Mouse (Mus musculus) erythroblast, embryonic 14.5 days (primary cell): ENCODE data around the gene Ddx23. TPM values are rescaled to one million over a fixed set of nuclear protein-coding genes. Genes with fewer than 3 reads are reported as not detected.

Source experiments
- H3K27me3 ChIP-seq: 2 replicates; pipeline ENCODE4 v1.6.1; 2012; ENCODE audit warnings: inconsistent platforms; ENCODE audit not compliant: control insufficient read depth
- H3K36me3 ChIP-seq: 2 replicates; pipeline ENCODE4 v1.6.1; 2012; ENCODE audit warnings: mild to moderate bottlenecking, inconsistent platforms; ENCODE audit not compliant: control insufficient read depth
- H3K4me1 ChIP-seq: 2 replicates; pipeline ENCODE4 v1.6.1; 2012; ENCODE audit warnings: inconsistent platforms; ENCODE audit not compliant: control insufficient read depth
- H3K4me3 ChIP-seq: replicated peaks from 2 replicates; pipeline ENCODE3; 2012; ENCODE audit warnings: moderate library complexity, mild to moderate bottlenecking, inconsistent platforms
- H3K9me3 ChIP-seq: 2 replicates; pipeline ENCODE4 v1.6.1; 2012; ENCODE audit warnings: low read length, inconsistent platforms, mixed read lengths; ENCODE audit not compliant: control insufficient read depth
- GATA1 ChIP-seq: IDR thresholded peaks from 2 replicates; pipeline ENCODE4 v1.6.1; 2012; ENCODE audit warnings: low read length, inconsistent platforms, mixed read lengths
- TAL1 ChIP-seq: IDR thresholded peaks from 3 replicates; pipeline ENCODE4 v1.6.1; 2012; ENCODE audit warnings: low read length, inconsistent platforms, mixed read lengths
- polyA plus RNA-seq: library from polyadenylated mRNA; stranded (reverse); fragments of >175 nt; gene quantifications from 2 replicates; pipeline ENCODE4 v1.2.3, GENCODE M21; 2012

The Ddx23 gene
- polyA plus RNA-seq, 1 experiment: 7.9 TPM

DNA sequence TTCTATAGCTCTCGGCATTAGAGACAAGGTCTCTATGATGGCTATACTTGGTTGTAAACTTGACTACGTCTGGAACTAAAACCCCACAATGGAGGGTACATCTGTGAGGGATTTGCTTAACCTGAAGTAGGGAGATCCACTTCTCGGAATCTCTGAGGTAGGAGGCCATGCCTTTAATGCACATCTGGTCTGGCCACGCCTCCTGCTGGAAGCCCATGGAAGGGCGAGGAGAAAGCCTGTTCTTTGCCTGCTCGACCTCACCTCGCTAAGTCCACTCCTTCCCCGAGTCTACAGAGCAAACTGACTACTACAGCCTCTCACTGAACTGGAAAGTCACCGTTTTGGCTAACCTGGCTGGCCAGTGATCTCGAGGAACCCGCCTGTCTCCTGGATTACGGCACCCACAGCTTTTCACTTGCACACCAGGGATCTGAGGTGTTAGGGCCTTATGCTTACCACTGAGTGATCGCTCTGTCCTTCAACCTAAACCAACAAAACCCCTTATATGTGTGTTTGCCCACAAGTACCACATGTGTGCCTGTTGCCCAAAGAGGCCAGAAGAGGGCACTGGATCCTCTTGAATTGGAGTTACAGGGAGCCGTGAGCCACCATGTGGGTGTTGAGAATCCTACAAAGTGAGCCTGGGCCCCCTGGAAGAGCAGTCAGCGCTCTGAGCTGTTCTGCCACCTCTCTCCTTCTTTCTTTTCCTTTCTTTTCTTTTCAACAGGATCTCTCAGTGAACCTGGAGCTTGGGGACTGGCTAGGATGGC, 5.5 kb downstream of the Ddx23 start:
- H3K27me3 ChIP-seq: no peaks in the 10 kb centered on the region; the same call in 1 of the 2 replicates
- peaks cover 3% of the 10 kb centered on the region for H3K9me3 ChIP-seq
- H3K4me3 ChIP-seq: no peak overlapping the region
- TF ChIP-seq TAL1: no peak
- no peak for TF ChIP-seq GATA1
- H3K36me3 ChIP-seq: peaks cover 87% of the 10 kb centered on the region
- peaks cover 18% of the 10 kb centered on the region for H3K4me1 ChIP-seq

DNA sequence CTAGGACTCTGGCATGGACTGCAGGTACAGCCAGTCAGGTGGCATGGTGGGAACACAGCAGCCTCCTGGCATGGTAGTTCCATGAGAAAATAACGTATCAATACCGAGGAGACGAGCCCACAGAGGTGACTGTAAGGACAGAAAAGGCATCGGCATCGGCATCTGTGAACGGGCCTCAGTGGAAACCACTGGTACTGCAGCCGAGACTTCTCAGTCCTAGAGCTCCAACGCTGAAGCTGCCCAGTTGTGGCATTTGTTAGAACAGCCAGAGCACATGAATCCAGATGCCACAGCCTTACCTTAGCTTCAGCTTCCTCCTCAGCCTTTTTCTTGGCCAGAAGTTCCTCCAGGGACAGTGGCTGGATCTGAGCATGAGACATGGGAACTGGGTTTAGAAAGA, 10.5 kb downstream of the Ddx23 start:
- no peaks in the 10 kb centered on the region for H3K4me1 ChIP-seq
- no peak for TF ChIP-seq TAL1
- TF ChIP-seq GATA1: no peak
- H3K36me3 ChIP-seq: peaks cover 99% of the 10 kb centered on the region
- H3K27me3 ChIP-seq: no peaks in the 10 kb centered on the region; the same call in 1 of the 2 replicates
- no peak overlapping the region for H3K4me3 ChIP-seq
- H3K9me3 ChIP-seq: peaks cover 3% of the 10 kb centered on the region

- Histone ChIP-seq H3K36me3 (peaks cover 99% of the 10 kb centered on the region), H3K4me3 (no peak overlapping the region), H3K9me3 (peaks cover 3% of the 10 kb centered on the region), H3K4me1 (no peaks in the 10 kb centered on the region), H3K27me3 (no peaks in the 10 kb centered on the region; the same call in 1 of the 2 replicates)
- TF ChIP-seq TAL1: no peak
- no peak for TF ChIP-seq GATA1
These were observed 11.3 kb downstream of the Ddx23 start for GRCm38 (mm10) chr15:98651431-98651830.

- no peaks in the 10 kb centered on the region for H3K27me3 ChIP-seq
- no peak overlapping the region for H3K4me3 ChIP-seq
- H3K36me3 ChIP-seq: peaks cover 100% of the 10 kb centered on the region
- TF ChIP-seq GATA1: no peak
- TF ChIP-seq TAL1: no peak
- H3K4me1 ChIP-seq: no peaks in the 10 kb centered on the region
- H3K9me3 ChIP-seq: no peaks in the 10 kb centered on the region
These were observed 14.6 kb downstream of the Ddx23 start for GRCm38 (mm10) chr15:98648071-98648470.

- H3K4me3 ChIP-seq: no peak overlapping the region
- no peak for TF ChIP-seq TAL1
- TF ChIP-seq GATA1: no peak
- no peaks in the 10 kb centered on the region for H3K27me3 ChIP-seq
- H3K36me3 ChIP-seq: peaks cover 93% of the 10 kb centered on the region
- no peaks in the 10 kb centered on the region for H3K4me1 ChIP-seq
- no peaks in the 10 kb centered on the region for H3K9me3 ChIP-seq
These were observed 15.4 kb downstream of the Ddx23 start for GRCm38 (mm10) chr15:98647308-98647707.

GRCm38 (mm10) chr15:98646737-98647136, 16.0 kb downstream of the Ddx23 start:
- no peaks in the 10 kb centered on the region; the same call in none of the 2 replicates for H3K4me1 ChIP-seq
- peaks cover 2% of the 10 kb centered on the region; the same call in 1 of the 2 replicates for H3K27me3 ChIP-seq
- TF ChIP-seq TAL1 (no peak), GATA1 (no peak)
- H3K4me3 ChIP-seq: no peak overlapping the region
- no peaks in the 10 kb centered on the region for H3K9me3 ChIP-seq
- H3K36me3 ChIP-seq: peaks cover 87% of the 10 kb centered on the region

GRCm38 (mm10) chr15:98645057-98646026, 17.4 kb downstream of the Ddx23 start:
- Histone ChIP-seq H3K9me3 (no peaks in the 10 kb centered on the region), H3K36me3 (peaks cover 73% of the 10 kb centered on the region), H3K27me3 (peaks cover 12% of the 10 kb centered on the region), H3K4me1 (no peaks in the 10 kb centered on the region; the same call in none of the 2 replicates), H3K4me3 (no peak overlapping the region)
- no peak for TF ChIP-seq GATA1
- TF ChIP-seq TAL1: no peak

GRCm38 (mm10) chr15:98644406-98644805, 18.3 kb downstream of the Ddx23 start:
- H3K9me3 ChIP-seq: no peaks in the 10 kb centered on the region
- H3K36me3 ChIP-seq: peaks cover 64% of the 10 kb centered on the region
- TF ChIP-seq TAL1 (no peak), GATA1 (no peak)
- H3K4me3 ChIP-seq: no peak overlapping the region
- H3K4me1 ChIP-seq: peaks cover 2% of the 10 kb centered on the region
- peaks cover 21% of the 10 kb centered on the region for H3K27me3 ChIP-seq

GRCm38 (mm10) chr15:98640157-98640556, 22.5 kb downstream of the Ddx23 start:
- Histone ChIP-seq H3K27me3 (peaks cover 63% of the 10 kb centered on the region), H3K4me1 (peaks cover 2% of the 10 kb centered on the region), H3K4me3 (no peak overlapping the region), H3K9me3 (peaks cover 2% of the 10 kb centered on the region; the same call in 1 of the 2 replicates), H3K36me3 (peaks cover 21% of the 10 kb centered on the region)
- TF ChIP-seq GATA1 (no peak), TAL1 (no peak)
